Mouse (Mus musculus) G1E (cell line): ENCODE measurements at regions not wholly inside any gene's neighbourhood (a gene's known extent, or its start where the extent isn't known, plus 50 kb on each side); places are given as distances from the start of the nearest gene placed in this dataset.

ENCODE experiments used
- ATAC-seq: 2 replicates; pipeline ENCODE4 v1.8.0; 2016; ENCODE audit warnings: mild to moderate bottlenecking; ENCODE audit not compliant: insufficient number of reproducible peaks, poor library complexity, low FRiP score, severe bottlenecking; ENCODE audit errors: extremely low read depth
- DNase-seq: peaks from one replicate; pipeline ENCODE4 v3.0.0; 2012; ENCODE audit warnings: low spot score
- H3K27me3 ChIP-seq: 2 replicates; pipeline ENCODE4 v1.6.1; 2012; ENCODE audit warnings: mild to moderate bottlenecking, low read length, inconsistent platforms; ENCODE audit not compliant: insufficient read depth
- H3K36me3 ChIP-seq: replicated peaks from 2 replicates; pipeline ENCODE3; 2012; ENCODE audit warnings: mild to moderate bottlenecking, inconsistent platforms
- H3K4me1 ChIP-seq: 2 replicates; pipeline ENCODE4 v1.6.1; 2012; ENCODE audit warnings: low read depth, low read length, inconsistent platforms, mixed read lengths; ENCODE audit not compliant: insufficient read depth
- H3K4me3 ChIP-seq: 2 replicates; pipeline ENCODE4 v1.5.1; 2012; ENCODE audit warnings: low read depth, mild to moderate bottlenecking, inconsistent platforms, low read length, moderate library complexity, mixed read lengths
- H3K9me3 ChIP-seq: replicated peaks from 2 replicates; pipeline ENCODE4 v1.6.1; 2012; ENCODE audit warnings: inconsistent platforms
- CTCF ChIP-seq: IDR thresholded peaks from 2 replicates; pipeline ENCODE4 v1.5.1; 2012; ENCODE audit warnings: low read depth, low read length, inconsistent platforms, mixed read lengths
- GATA1 ChIP-seq: IDR thresholded peaks from 2 replicates; pipeline ENCODE4 v1.6.1; 2012; ENCODE audit warnings: borderline replicate concordance, low read length, inconsistent platforms, mixed read lengths
- GATA2 ChIP-seq: IDR thresholded peaks from 2 replicates; pipeline ENCODE4 v1.6.1; 2012; ENCODE audit warnings: low read depth, low read length, inconsistent platforms, borderline replicate concordance
- POLR2AphosphoS5 ChIP-seq: IDR thresholded peaks from 2 replicates; pipeline ENCODE4 v1.6.1; 2012; ENCODE audit warnings: low read depth, low read length, inconsistent platforms; ENCODE audit not compliant: insufficient replicate concordance
- TAL1 ChIP-seq: conservative IDR thresholded peaks from 2 replicates; pipeline ENCODE4 v1.6.1; 2012; ENCODE audit warnings: low read depth, low read length, inconsistent platforms, mixed read lengths

GRCm38 (mm10) chr9:78880643-78881306 lies 265.4 kb downstream of the Cd109 start:
- Histone ChIP-seq H3K9me3 (no peaks in the 10 kb centered on the region), H3K4me1 (no peaks in the 10 kb centered on the region), H3K4me3 (no peak overlapping the region), H3K36me3 (no peaks in the 10 kb centered on the region), H3K27me3 (no peaks in the 10 kb centered on the region)
- DNase-seq (no peak), ATAC-seq (no peak)
- TF ChIP-seq POLR2AphosphoS5 = no peak
- TF ChIP-seq GATA2 = no peak
- no peak for TF ChIP-seq TAL1
- TF ChIP-seq CTCF = no peak
- no peak for TF ChIP-seq GATA1

GRCm38 (mm10) chr9:78881307-78881790 lies 266.0 kb downstream of the Cd109 start:
- no peaks in the 10 kb centered on the region for H3K9me3 ChIP-seq
- H3K36me3 ChIP-seq = no peaks in the 10 kb centered on the region
- TF ChIP-seq POLR2AphosphoS5 (no peak), GATA2 (no peak), GATA1 (no peak), TAL1 (no peak), CTCF (no peak)
- ATAC-seq = no peak
- H3K4me1 ChIP-seq = no peaks in the 10 kb centered on the region
- H3K4me3 ChIP-seq = no peak overlapping the region
- DNase-seq = no peak
- H3K27me3 ChIP-seq = no peaks in the 10 kb centered on the region

- H3K4me3 ChIP-seq = no peak overlapping the region
- ATAC-seq (no peak), DNase-seq (no peak)
- no peaks in the 10 kb centered on the region for H3K9me3 ChIP-seq
- no peaks in the 10 kb centered on the region for H3K27me3 ChIP-seq
- no peak for TF ChIP-seq GATA1
- TF ChIP-seq CTCF = no peak
- no peaks in the 10 kb centered on the region for H3K36me3 ChIP-seq
- no peaks in the 10 kb centered on the region for H3K4me1 ChIP-seq
These were observed 287.9 kb downstream of the Cd109 start for GRCm38 (mm10) chr9:78903211-78903610.

- TF ChIP-seq GATA2 (no peak), TAL1 (no peak), POLR2AphosphoS5 (no peak), CTCF (no peak), GATA1 (no peak)
- ATAC-seq = no peak
- Histone ChIP-seq H3K27me3 (no peaks in the 10 kb centered on the region), H3K4me1 (no peaks in the 10 kb centered on the region), H3K9me3 (no peaks in the 10 kb centered on the region), H3K4me3 (no peak overlapping the region), H3K36me3 (no peaks in the 10 kb centered on the region)
- no peak for DNase-seq
These were observed 302.0 kb downstream of the Cd109 start for GRCm38 (mm10) chr9:78917336-78917735.

GRCm38 (mm10) chr9:78925977-78926593 lies 310.7 kb downstream of the Cd109 start:
- DNase-seq (no peak), ATAC-seq (no peak)
- Histone ChIP-seq H3K27me3 (no peaks in the 10 kb centered on the region), H3K4me1 (no peaks in the 10 kb centered on the region), H3K4me3 (no peak overlapping the region), H3K9me3 (no peaks in the 10 kb centered on the region), H3K36me3 (no peaks in the 10 kb centered on the region)
- TF ChIP-seq CTCF (no peak), POLR2AphosphoS5 (no peak), GATA2 (no peak), GATA1 (no peak), TAL1 (no peak)

GRCm38 (mm10) chr9:78941648-78942047 lies 326.3 kb downstream of the Cd109 start:
- H3K27me3 ChIP-seq = no peaks in the 10 kb centered on the region
- no peak for TF ChIP-seq CTCF
- no peak for TF ChIP-seq TAL1
- no peak for TF ChIP-seq POLR2AphosphoS5
- TF ChIP-seq GATA2 = no peak
- TF ChIP-seq GATA1 = no peak
- H3K4me1 ChIP-seq = no peaks in the 10 kb centered on the region
- DNase-seq (no peak), ATAC-seq (no peak)
- no peaks in the 10 kb centered on the region for H3K9me3 ChIP-seq
- H3K36me3 ChIP-seq = no peaks in the 10 kb centered on the region
- H3K4me3 ChIP-seq = no peak overlapping the region
